Mouse (Mus musculus) mouse trophoblast stem cell (cell line): ENCODE data around the gene Syt17.

Source experiments
- in situ Hi-C, 2 experiments: fragments of 300-500 bp; cut with MseI, MboI; formaldehyde crosslinking; loops; 2 replicates in 1 of 2; 3 replicates in 1 of 2; pipeline ENCODE4 v1.15.1; 2025

Syt17 gene

GRCm38 (mm10) chr7:118462818-118463762, 15.1 kb upstream of the Syt17 start:
- in situ Hi-C loops: no loop called here

- in situ Hi-C loops: no loop called here
These were observed 13.5 kb upstream of the Syt17 start for GRCm38 (mm10) chr7:118461400-118462136.

DNA sequence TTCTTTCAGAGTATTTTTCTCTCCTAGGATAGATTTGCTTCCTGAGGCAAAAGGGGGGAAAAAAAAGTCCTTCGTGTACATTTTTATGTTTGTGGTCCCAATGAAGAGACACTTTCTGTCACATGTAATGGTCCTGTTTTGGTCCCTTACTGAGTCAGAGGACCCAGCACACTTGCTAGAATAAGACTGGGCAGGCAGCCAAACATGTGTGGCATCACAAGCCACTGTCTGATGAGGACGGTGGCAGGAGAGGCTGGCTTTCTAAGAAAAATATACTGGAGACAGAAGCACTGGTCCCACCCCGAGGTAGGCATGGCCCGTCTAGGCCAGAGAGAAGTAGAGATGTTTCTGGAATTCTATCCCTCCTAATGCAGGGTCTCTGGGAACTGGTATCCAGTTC, 5.7 kb upstream of the Syt17 start:
- in situ Hi-C loops: no loop called here

GRCm38 (mm10) chr7:118452940-118453339, 4.9 kb upstream of the Syt17 start:
- in situ Hi-C loops: no loop called here

DNA sequence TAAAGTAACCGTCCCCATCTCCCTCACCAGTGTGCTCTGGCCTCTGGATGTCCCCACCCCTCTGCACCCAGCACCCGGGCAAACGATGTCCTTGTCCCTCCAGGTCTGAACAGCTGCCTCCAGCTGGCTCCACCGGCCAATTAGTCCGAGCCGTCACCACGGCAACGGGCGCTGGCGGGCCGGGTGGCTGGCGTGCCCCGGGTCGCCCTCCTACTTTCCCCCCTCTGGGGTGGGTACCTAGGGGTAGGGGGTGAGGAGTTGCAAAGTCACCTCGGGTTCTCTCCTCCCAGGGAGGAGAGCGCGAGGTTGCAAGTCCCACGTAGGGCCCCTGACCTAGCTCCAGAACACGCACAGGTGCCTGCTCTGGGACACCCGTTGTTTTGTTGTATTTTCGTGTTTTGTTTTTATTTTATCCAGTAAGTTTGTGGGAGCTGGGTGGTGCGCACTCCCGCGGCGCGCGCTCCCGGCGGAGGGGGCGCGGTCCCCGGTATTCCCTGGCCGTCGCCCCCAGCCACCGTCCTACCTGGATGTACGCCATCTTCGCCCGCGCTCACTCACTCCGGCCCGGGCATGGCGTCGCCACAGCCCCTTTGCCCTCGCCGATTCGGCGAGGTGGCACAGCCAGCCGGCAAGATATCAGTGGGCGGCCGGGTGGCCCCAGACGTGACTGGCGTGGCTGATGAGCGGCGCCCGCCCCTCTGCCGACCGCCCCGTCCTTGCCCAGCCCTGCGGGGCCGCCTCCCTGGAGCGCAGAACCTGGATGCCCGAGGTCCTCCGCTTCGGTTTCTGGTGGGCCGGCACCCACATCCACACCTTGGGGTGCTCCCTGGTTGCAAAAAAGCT, 510 bp downstream of the Syt17 start:
- in situ Hi-C loops: no loop called here

- in situ Hi-C loops: no loop called here
These were observed 4.0 kb downstream of the Syt17 start for GRCm38 (mm10) chr7:118443895-118444485.

DNA sequence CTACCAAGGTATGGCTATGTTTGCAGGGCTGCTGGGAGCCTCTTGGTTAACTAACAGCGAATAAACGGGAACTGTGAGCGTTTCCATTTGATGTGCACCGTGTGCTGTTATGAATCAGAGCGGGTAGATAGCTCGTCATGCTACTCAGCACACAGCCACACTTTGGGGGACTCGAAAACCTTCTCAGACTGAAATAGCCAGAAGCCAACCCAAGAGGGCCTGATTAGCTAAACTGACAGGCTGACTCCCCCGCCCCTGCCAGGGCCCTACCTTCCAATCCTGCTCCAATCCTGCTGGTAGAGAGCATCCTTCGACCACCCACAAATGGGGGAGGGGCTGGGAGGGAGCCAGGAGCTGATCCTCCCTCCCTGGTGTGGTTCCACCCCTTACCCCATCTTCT, 4.7 kb downstream of the Syt17 start:
- in situ Hi-C loops: no loop called here

DNA sequence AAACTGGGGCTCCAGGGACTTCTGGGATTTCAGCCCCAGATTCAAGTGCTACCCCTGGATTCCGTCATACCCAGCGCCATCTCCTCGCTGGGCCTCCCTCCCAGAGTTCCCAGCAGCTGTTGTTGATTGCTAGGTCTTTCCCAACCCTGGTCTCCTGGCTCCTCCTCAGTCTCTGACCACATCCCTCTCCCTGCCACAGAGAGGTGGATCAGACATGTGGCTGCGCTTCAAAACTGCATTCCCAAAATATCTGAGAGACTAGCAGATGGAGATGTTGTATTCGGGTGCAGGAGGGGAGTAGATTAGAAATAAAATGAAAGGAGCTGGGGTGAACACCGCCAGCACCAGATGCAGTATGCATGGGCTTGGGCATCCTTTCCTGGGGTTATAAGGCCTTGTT, 6.5 kb downstream of the Syt17 start:
- in situ Hi-C loops: no loop called here

DNA sequence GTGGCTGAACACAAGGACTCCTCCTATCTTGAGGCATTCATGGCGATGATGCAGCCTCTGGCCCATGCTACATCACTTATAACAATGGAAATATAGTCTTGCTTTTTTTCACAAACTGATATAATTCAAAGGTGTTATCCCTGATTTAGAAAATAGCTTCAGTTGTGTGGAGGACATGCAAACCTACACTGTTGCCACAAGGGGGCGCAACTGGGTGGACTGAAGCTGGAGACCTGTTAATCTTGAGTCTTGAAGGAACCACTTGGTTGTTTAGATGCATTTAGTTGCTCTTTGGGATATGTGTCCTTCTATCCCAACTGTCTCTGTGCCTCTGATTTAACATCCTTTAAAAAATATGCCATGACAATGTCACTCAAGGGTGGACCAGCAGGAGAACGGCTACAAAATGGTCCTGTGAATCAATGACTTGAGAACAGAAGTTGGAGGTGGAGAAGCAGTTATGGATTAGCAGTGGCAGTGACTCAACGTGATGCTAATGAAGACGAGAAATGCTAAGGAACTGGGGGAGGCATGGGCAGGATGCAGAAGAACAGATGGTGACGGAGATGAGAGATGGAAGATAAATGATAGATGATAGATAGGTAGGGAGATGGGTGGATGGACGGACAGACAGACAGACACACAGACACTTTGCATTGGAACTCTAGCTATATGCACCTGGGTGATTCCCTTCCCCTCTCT, 10.8 kb downstream of the Syt17 start:
- in situ Hi-C loops: no loop called here

DNA sequence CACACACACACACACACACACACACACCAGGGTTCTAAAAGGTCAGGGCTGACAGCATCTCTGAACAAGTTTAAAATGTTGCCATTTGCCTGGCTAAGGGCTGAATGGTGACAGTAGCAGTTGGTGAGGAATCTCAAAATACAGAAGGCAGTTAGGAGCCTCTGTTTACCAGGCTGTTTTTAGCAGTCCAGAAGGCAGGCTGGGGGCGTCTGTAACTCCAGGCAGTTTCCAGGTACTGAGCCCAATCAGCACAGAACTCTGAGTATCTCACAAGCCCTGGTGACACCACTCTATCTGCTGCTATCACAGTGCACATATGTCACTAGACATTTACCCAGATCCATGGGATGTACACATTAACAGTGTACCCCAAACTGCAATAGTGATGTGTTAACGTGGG, 19.1 kb downstream of the Syt17 start:
- in situ Hi-C loops: no loop called here

DNA sequence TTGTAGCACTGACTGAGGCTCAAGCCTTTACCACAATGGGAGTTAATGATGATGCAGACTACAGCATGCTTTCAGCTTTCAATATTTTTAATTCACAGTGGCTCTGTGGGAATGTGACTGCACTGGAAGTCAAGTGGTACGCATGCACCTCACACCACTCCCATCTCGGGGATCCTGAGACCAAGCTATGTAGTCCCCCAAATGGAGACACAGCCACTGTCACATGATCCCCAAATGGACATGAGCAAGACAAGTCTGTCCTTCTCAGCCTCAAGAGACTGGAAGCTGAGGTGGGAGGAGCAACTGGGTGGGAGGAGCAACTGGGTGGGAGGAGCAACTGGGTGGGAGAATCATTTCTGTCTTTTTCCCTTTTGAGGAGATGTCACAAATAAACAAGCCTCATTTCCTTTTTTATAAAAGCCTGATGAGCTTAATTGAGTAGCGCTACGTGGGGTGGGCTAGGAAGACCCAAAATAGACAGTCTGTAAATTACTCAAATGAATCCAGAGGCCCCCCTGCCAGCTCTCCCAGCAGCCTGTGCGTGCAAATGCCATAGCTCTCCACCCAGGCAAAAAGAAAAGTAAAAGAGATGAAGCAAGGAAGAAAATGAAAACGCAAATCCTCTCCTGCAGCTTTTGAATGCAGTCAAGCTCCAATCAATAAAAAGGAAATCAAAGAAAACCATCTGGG, 28.4 kb downstream of the Syt17 start:
- in situ Hi-C loops: loop anchor here in 1 of 2 experiments (25.0 kb wide), 1 partner anchor 107 kb away; no protein-coding TSS in a partner anchor

GRCm38 (mm10) chr7:118414183-118414582, 33.8 kb downstream of the Syt17 start:
- in situ Hi-C loops: loop anchor here (5.0 to 25.0 kb wide), 2 partner anchors 102 kb away; no protein-coding TSS in a partner anchor

GRCm38 (mm10) chr7:118411877-118412276, 36.1 kb downstream of the Syt17 start:
- in situ Hi-C loops: loop anchor here (5.0 to 25.0 kb wide), 2 partner anchors 100 kb away; no protein-coding TSS in a partner anchor

- in situ Hi-C loops: loop anchor here in 1 of 2 experiments (25.0 kb wide), 1 partner anchor 97 kb away; no protein-coding TSS in a partner anchor
These were observed 38.6 kb downstream of the Syt17 start for GRCm38 (mm10) chr7:118409421-118409820.

DNA sequence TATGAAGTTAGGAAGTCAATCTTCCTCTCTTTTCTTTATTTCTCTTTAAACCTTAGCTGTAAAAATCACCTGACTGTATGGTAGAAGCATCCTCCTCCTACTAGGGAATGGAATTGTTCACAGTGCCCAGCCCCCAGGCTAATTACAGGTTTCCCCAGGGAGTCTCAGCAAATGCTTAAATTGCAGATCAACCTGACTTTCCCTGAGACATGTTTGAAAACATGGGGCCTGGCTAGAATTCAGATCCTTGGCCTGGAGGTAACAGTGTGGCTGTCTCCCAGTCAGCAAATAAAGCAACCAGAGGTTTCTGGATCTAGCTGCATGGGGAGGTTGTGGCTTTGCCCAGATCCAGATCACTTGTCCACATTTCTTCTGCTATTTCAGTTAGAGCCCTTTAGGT, 42.8 kb downstream of the Syt17 start:
- in situ Hi-C loops: loop anchor here in 1 of 2 experiments (25.0 kb wide), 1 partner anchor 93 kb away; no protein-coding TSS in a partner anchor

DNA sequence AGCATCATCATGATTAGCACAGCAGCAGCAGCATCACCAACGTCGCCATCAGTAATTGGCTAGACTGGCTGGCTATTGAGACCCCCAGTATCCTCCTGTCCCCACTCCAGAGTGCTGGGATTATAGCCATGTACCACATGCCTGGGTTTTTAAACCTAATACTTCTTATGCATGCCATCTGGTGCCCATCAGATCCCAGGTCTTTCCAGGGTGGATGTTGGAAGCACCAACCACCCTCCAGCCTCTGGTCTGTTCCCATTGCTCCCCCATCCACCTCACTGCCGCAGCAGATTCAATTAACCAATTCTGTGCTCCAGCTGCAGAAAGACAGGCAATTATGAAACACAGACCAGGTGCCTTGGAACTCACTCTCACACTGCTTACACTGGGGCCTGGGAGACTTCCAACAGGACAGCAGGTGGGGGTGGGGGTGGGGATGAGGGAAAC, 45.4 kb downstream of the Syt17 start:
- in situ Hi-C loops: loop anchor here in 1 of 2 experiments (25.0 kb wide), 1 partner anchor 90 kb away; no protein-coding TSS in a partner anchor

- in situ Hi-C loops: loop anchor here in 1 of 2 experiments (25.0 kb wide), 1 partner anchor 90 kb away; no protein-coding TSS in a partner anchor
These were observed 46.1 kb downstream of the Syt17 start for GRCm38 (mm10) chr7:118401949-118402348.

- in situ Hi-C loops: loop anchor here in 1 of 2 experiments (25.0 kb wide), 1 partner anchor 87 kb away; no protein-coding TSS in a partner anchor
These were observed 48.3 kb downstream of the Syt17 start for GRCm38 (mm10) chr7:118399764-118400163.

GRCm38 (mm10) chr7:118390705-118391104, 57.3 kb downstream of the Syt17 start:
- in situ Hi-C loops: no loop called here
